Mouse (Mus musculus) MEL (cell line): ENCODE data around the gene Ehbp1.

Experiments
- JUND ChIP-seq: IDR thresholded peaks from 2 replicates; pipeline ENCODE4 v1.6.1; 2011; ENCODE audit warnings: low read depth, mild to moderate bottlenecking, improper control_type of control experiment, low read length
- TAL1 ChIP-seq: IDR thresholded peaks from 2 replicates; pipeline ENCODE4 v1.6.1; 2012; ENCODE audit warnings: mild to moderate bottlenecking, inconsistent platforms, low read length, moderate library complexity, mixed read lengths

- TF ChIP-seq JUND (no peak), TAL1 (no peak)
Observed at GRCm38 (mm10) chr11:22007088-22007780, 334.9 kb downstream of the Ehbp1 start.
